Mouse (Mus musculus): ENCODE measurements around the gene Iffo1. TPM values are rescaled to one million over a fixed set of nuclear protein-coding genes. Genes with fewer than 3 reads are reported as not detected.

Iffo1 gene
- polyA plus RNA-seq, 1 experiment: 96.0 TPM

GRCm38 (mm10) chr6:125170194-125170593 lies 25.2 kb downstream of the Iffo1 start:
- WGBS: 82% methylated on average over 6 of the region's 6 CpGs
- Histone ChIP-seq H3K4me3 (replicated peaks; ENCODE audit: insufficient read depth, low read depth, low read length) (no peak overlapping the region), H3K4me1 (ENCODE audit: control insufficient read depth, insufficient read depth, low read length) (peaks cover 10% of the 10 kb centered on the region), H3K27ac (ENCODE audit: insufficient read depth, low read length) (no peak overlapping the region), H3K27me3 (ENCODE audit: control insufficient read depth, insufficient read depth, low read length) (no peaks in the 10 kb centered on the region)
- no peak for TF ChIP-seq POLR2A (IDR thresholded peaks at IDR 0.05; ENCODE audit: borderline replicate concordance, insufficient read depth, low read length)
- no peak for TF ChIP-seq CTCF (IDR thresholded peaks at IDR 0.05; ENCODE audit: borderline replicate concordance, insufficient read depth, low read depth, low read length)
- DNase-seq: no peak

GRCm38 (mm10) chr6:125172474-125172873 lies 27.4 kb downstream of the Iffo1 start:
- H3K4me3 ChIP-seq (replicated peaks; ENCODE audit: insufficient read depth, low read depth, low read length): no peak overlapping the region
- H3K4me1 ChIP-seq (ENCODE audit: control insufficient read depth, insufficient read depth, low read length): peaks cover 1% of the 10 kb centered on the region; the same call in 1 of the 2 replicates
- TF ChIP-seq POLR2A (IDR thresholded peaks at IDR 0.05; ENCODE audit: borderline replicate concordance, insufficient read depth, low read length): no peak
- no peak for TF ChIP-seq CTCF (IDR thresholded peaks at IDR 0.05; ENCODE audit: borderline replicate concordance, insufficient read depth, low read depth, low read length)
- 78% methylated on average over 2 of the region's 2 CpGs for WGBS
- no peaks in the 10 kb centered on the region for H3K27me3 ChIP-seq (ENCODE audit: control insufficient read depth, insufficient read depth, low read length)
- H3K27ac ChIP-seq (ENCODE audit: insufficient read depth, low read length): no peak overlapping the region
- no peak for DNase-seq

- Histone ChIP-seq H3K4me1 (ENCODE audit: control insufficient read depth, insufficient read depth, low read length) (no peaks in the 10 kb centered on the region), H3K27me3 (ENCODE audit: control insufficient read depth, insufficient read depth, low read length) (no peaks in the 10 kb centered on the region), H3K4me3 (replicated peaks; ENCODE audit: insufficient read depth, low read depth, low read length) (no peak overlapping the region), H3K27ac (ENCODE audit: insufficient read depth, low read length) (no peak overlapping the region)
- no peak for TF ChIP-seq CTCF (IDR thresholded peaks at IDR 0.05; ENCODE audit: borderline replicate concordance, insufficient read depth, low read depth, low read length)
- no peak for TF ChIP-seq POLR2A (IDR thresholded peaks at IDR 0.05; ENCODE audit: borderline replicate concordance, insufficient read depth, low read length)
- 82% methylated on average over 7 of the region's 7 CpGs for WGBS
- no peak for DNase-seq
These were observed 28.2 kb downstream of the Iffo1 start for GRCm38 (mm10) chr6:125173256-125173655.

- no peak overlapping the region for H3K4me3 ChIP-seq (replicated peaks; ENCODE audit: insufficient read depth, low read depth, low read length)
- TF ChIP-seq POLR2A (IDR thresholded peaks at IDR 0.05; ENCODE audit: borderline replicate concordance, insufficient read depth, low read length): no peak
- no peak for TF ChIP-seq CTCF (IDR thresholded peaks at IDR 0.05; ENCODE audit: borderline replicate concordance, insufficient read depth, low read depth, low read length)
- no peaks in the 10 kb centered on the region for H3K4me1 ChIP-seq (ENCODE audit: control insufficient read depth, insufficient read depth, low read length)
- no peaks in the 10 kb centered on the region for H3K27me3 ChIP-seq (ENCODE audit: control insufficient read depth, insufficient read depth, low read length)
- 91% methylated on average over 5 of the region's 5 CpGs for WGBS
- H3K27ac ChIP-seq (ENCODE audit: insufficient read depth, low read length): no peak overlapping the region
- no peak for DNase-seq
These were observed 30.4 kb downstream of the Iffo1 start for GRCm38 (mm10) chr6:125175469-125175868.

- H3K27me3 ChIP-seq (ENCODE audit: control insufficient read depth, insufficient read depth, low read length): no peaks in the 10 kb centered on the region
- no peak for DNase-seq
- H3K27ac ChIP-seq (ENCODE audit: insufficient read depth, low read length): no peak overlapping the region
- 75% methylated on average over 7 of the region's 7 CpGs for WGBS
- H3K4me3 ChIP-seq (replicated peaks; ENCODE audit: insufficient read depth, low read depth, low read length): no peak overlapping the region
- TF ChIP-seq POLR2A (IDR thresholded peaks at IDR 0.05; ENCODE audit: borderline replicate concordance, insufficient read depth, low read length): no peak
- no peak for TF ChIP-seq CTCF (IDR thresholded peaks at IDR 0.05; ENCODE audit: borderline replicate concordance, insufficient read depth, low read depth, low read length)
- H3K4me1 ChIP-seq (ENCODE audit: control insufficient read depth, insufficient read depth, low read length): no peaks in the 10 kb centered on the region; the same call in 1 of the 2 replicates
These were observed 34.6 kb downstream of the Iffo1 start for GRCm38 (mm10) chr6:125179601-125180000.

- peak overlapping the region; percentile 50; the same call in 1 of the 2 replicates for H3K27ac ChIP-seq (ENCODE audit: insufficient read depth, low read length)
- TF ChIP-seq POLR2A (IDR thresholded peaks at IDR 0.05; ENCODE audit: borderline replicate concordance, insufficient read depth, low read length) (no peak), CTCF (IDR thresholded peaks at IDR 0.05; ENCODE audit: borderline replicate concordance, insufficient read depth, low read depth, low read length) (no peak)
These were observed 37.1 kb downstream of the Iffo1 start for GRCm38 (mm10) chr6:125182133-125182532.

GRCm38 (mm10) chr6:125186203-125186602 lies 41.2 kb downstream of the Iffo1 start:
- TF ChIP-seq CTCF (IDR thresholded peaks at IDR 0.05; ENCODE audit: borderline replicate concordance, insufficient read depth, low read depth, low read length): no peak
- no peak for DNase-seq
- H3K4me1 ChIP-seq (ENCODE audit: control insufficient read depth, insufficient read depth, low read length): no peaks in the 10 kb centered on the region; the same call in 1 of the 2 replicates
- no peak overlapping the region for H3K4me3 ChIP-seq (replicated peaks; ENCODE audit: insufficient read depth, low read depth, low read length)
- H3K27me3 ChIP-seq (ENCODE audit: control insufficient read depth, insufficient read depth, low read length): no peaks in the 10 kb centered on the region
- WGBS: 92% methylated on average over 10 of the region's 10 CpGs
- H3K27ac ChIP-seq (ENCODE audit: insufficient read depth, low read length): no peak overlapping the region

More at GRCm38 (mm10) chr6:125182133-125182532, 37.1 kb downstream of the Iffo1 start:
- DNase-seq: no peak
- 40% methylated on average over 5 of the region's 5 CpGs for WGBS
- H3K4me1 ChIP-seq (ENCODE audit: control insufficient read depth, insufficient read depth, low read length): no peaks in the 10 kb centered on the region; the same call in 1 of the 2 replicates
- no peak overlapping the region for H3K4me3 ChIP-seq (replicated peaks; ENCODE audit: insufficient read depth, low read depth, low read length)
- no peaks in the 10 kb centered on the region for H3K27me3 ChIP-seq (ENCODE audit: control insufficient read depth, insufficient read depth, low read length)

- Histone ChIP-seq H3K4me3 (replicated peaks; ENCODE audit: insufficient read depth, low read depth, low read length) (peak overlapping the region; percentile 89), H3K27ac (ENCODE audit: insufficient read depth, low read length) (peak overlapping the region; percentile 48; the same call in 1 of the 2 replicates), H3K27me3 (ENCODE audit: control insufficient read depth, insufficient read depth, low read length) (no peaks in the 10 kb centered on the region), H3K4me1 (ENCODE audit: control insufficient read depth, insufficient read depth, low read length) (peaks cover 3% of the 10 kb centered on the region; the same call in 1 of the 2 replicates)
- no peak for TF ChIP-seq POLR2A (IDR thresholded peaks at IDR 0.05; ENCODE audit: borderline replicate concordance, insufficient read depth, low read length)
- no peak for TF ChIP-seq CTCF (IDR thresholded peaks at IDR 0.05; ENCODE audit: borderline replicate concordance, insufficient read depth, low read depth, low read length)
- no peak for DNase-seq
These were observed 45.8 kb downstream of the Iffo1 start for GRCm38 (mm10) chr6:125190816-125191215.

Measured in cerebellum, adult 2 months (tissue).